9 mouse cellular contexts compared by ENCODE assay signal in the genomic region with DNA sequence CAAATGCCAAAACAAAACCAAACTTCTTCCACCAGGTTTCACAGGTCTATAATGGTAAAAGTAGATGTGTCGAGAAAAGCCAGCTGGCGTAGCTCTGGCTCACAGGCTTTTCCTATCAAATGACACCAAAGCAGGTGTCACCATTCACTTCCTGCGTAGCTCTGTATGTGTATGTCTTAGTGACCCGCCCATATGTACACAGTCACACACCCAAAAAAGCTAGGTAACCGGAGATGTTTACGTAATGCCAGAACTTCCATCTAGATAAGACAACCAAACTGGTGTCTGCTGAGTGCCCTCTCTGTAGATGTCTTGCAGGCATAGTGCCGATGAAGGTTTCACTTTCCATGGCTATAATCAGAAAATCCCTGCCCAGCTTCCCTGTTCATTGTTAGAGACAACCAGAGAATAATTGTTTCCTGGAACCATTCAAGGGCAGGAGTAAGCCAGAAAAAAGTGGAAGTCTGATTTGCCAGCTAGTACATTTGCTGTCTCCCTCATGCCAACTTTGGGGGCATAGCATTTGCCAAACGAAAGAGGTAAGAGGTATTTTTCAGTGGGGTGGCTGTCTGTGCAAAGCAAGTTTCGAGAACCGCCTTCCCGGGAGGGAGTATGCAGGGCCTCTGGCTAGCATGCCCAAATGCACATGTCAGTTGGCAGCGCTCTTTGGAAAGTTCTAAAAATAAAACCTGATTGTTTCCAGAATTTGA.
DNase-seq lines count a peak whose midpoint lies in the region; ATAC-seq and TF ChIP-seq lines count a peak whose summit lies in the region.
"Had no signal": no experiment of that assay in that cellular context is flagged by ENCODE, and none has a peak within 500 bp of the region (broad histone marks: within the 10 kb centered on the region; RNA-seq: fewer than 3 reads in every experiment).

No protein-coding gene starts in this region.

- 56% methylated on average over 12 of the region's 12 CpGs for WGBS in kidney, postnatal 0 days
- 56% methylated on average over 12 of the region's 12 CpGs for WGBS in embryonic facial prominence, embryonic 14.5 days
- WGBS in thymus, adult 2 months: 68% methylated on average over 12 of the region's 12 CpGs

- H3K9ac ChIP-seq in kidney, postnatal 0 days (ENCODE audit: low read depth, low read length): no peak overlapping the region
- H3K9ac ChIP-seq in embryonic facial prominence, embryonic 14.5 days (ENCODE audit: low read depth, low read length): no peak overlapping the region
- H3K9ac ChIP-seq: liver, embryonic 13.5 days had no signal

- no peak for TF ChIP-seq POLR2A in thymus, adult 2 months (IDR thresholded peaks at IDR 0.05; ENCODE audit: control insufficient read depth, extremely low read depth, insufficient read depth, low read length, poor library complexity)

- no peak overlapping the region for H3K27ac ChIP-seq in kidney, postnatal 0 days
- H3K27ac ChIP-seq in embryonic facial prominence, embryonic 14.5 days (replicated peaks; ENCODE audit: low read depth, low read length): peak overlapping the region; percentile 61
- no peak overlapping the region for H3K27ac ChIP-seq in thymus, adult 2 months (ENCODE audit: control insufficient read depth, insufficient read depth, low read length)
- H3K27ac ChIP-seq: liver, embryonic 13.5 days had no signal

- H3K4me1 ChIP-seq in kidney, postnatal 0 days (replicated peaks; ENCODE audit: insufficient read depth, low read length): no peaks in the 10 kb centered on the region
- H3K4me1 ChIP-seq in embryonic facial prominence, embryonic 14.5 days (ENCODE audit: control insufficient read depth, insufficient read depth, low read length): peaks cover 15% of the 10 kb centered on the region; the same call in 1 of the 2 replicates
- H3K4me1 ChIP-seq in thymus, adult 2 months (replicated peaks; ENCODE audit: control insufficient read depth, insufficient read depth, low read length): peaks cover 4% of the 10 kb centered on the region

- H3K36me3 ChIP-seq in kidney, postnatal 0 days (ENCODE audit: insufficient read depth, low read length): no peaks in the 10 kb centered on the region
- H3K36me3 ChIP-seq in embryonic facial prominence, embryonic 14.5 days (ENCODE audit: control insufficient read depth, insufficient read depth, low read length): peaks cover 8% of the 10 kb centered on the region
- H3K36me3 ChIP-seq in thymus, adult 2 months (ENCODE audit: control insufficient read depth, insufficient read depth, low read length): no peaks in the 10 kb centered on the region
- H3K36me3 ChIP-seq: liver, embryonic 13.5 days had no signal

- no peaks in the 10 kb centered on the region for H3K9me3 ChIP-seq in kidney, postnatal 0 days (replicated peaks; ENCODE audit: low read length)
- H3K9me3 ChIP-seq in embryonic facial prominence, embryonic 14.5 days (ENCODE audit: control insufficient read depth, low read length): no peaks in the 10 kb centered on the region
- H3K9me3 ChIP-seq: liver, embryonic 13.5 days had no signal

- H3K27me3 ChIP-seq in kidney, postnatal 0 days (ENCODE audit: insufficient read depth, low read length): no peaks in the 10 kb centered on the region
- H3K27me3 ChIP-seq in embryonic facial prominence, embryonic 14.5 days (replicated peaks; ENCODE audit: control insufficient read depth, insufficient read depth, low read length): no peaks in the 10 kb centered on the region
- H3K27me3 ChIP-seq in thymus, adult 2 months (ENCODE audit: control insufficient read depth, insufficient read depth, low read length): no peaks in the 10 kb centered on the region
- H3K27me3 ChIP-seq: liver, embryonic 13.5 days had no signal

- TF ChIP-seq CTCF in kidney, postnatal 0 days (IDR thresholded peaks at IDR 0.05; ENCODE audit: low read depth): no peak
- TF ChIP-seq CTCF in thymus, adult 2 months (IDR thresholded peaks at IDR 0.05; ENCODE audit: borderline replicate concordance, control insufficient read depth, extremely low read depth, insufficient read depth, low read length, poor library complexity): no peak

- ATAC-seq in kidney, postnatal 0 days (replicated peaks; ENCODE audit: low FRiP score, low read depth): no peak
- ATAC-seq in embryonic facial prominence, embryonic 14.5 days (ENCODE audit: low read depth): peak; percentile 91
- ATAC-seq in megakaryocyte, adult 5-6 weeks (ENCODE audit: poor library complexity, severe bottlenecking): peak; percentile 57

- H3K4me3 ChIP-seq in kidney, postnatal 0 days (replicated peaks; ENCODE audit: low read depth, low read length): no peak overlapping the region
- no peak overlapping the region for H3K4me3 ChIP-seq in embryonic facial prominence, embryonic 14.5 days (ENCODE audit: low read depth, low read length)
- no peak overlapping the region for H3K4me3 ChIP-seq in thymus, adult 2 months (ENCODE audit: control insufficient read depth, insufficient read depth, low read length)
- H3K4me3 ChIP-seq: liver, embryonic 13.5 days had no signal

- H3K4me2 ChIP-seq in kidney, postnatal 0 days (ENCODE audit: low read length): no peak overlapping the region
- H3K4me2 ChIP-seq in embryonic facial prominence, embryonic 14.5 days (ENCODE audit: low read depth, low read length): peak overlapping the region; percentile 23; the same call in 1 of the 2 replicates
- H3K4me2 ChIP-seq: liver, embryonic 13.5 days had no signal

- DNase-seq in kidney, postnatal 0 days (ENCODE audit: low spot score): peak; percentile 17
- no peak for DNase-seq in kidney, adult 11 months
- peak; percentile 79 for DNase-seq in embryonic facial prominence, embryonic 14.5 days (ENCODE audit: low spot score)
- DNase-seq in heart, postnatal 4 days: peak; percentile 62
- no peak for DNase-seq in cerebellum, adult 11-12 months
- no peak for DNase-seq in thymus, adult 2 months
- no peak for DNase-seq in right cerebral cortex, postnatal 14 days
- DNase-seq: liver, embryonic 13.5 days had no signal

Comparison
In these comparisons a context has a peak if more than half of its experiments do, and no peak if none do; other contexts are left out.
1. DNase-seq: peak in kidney, postnatal 0 days (single experiment), embryonic facial prominence, embryonic 14.5 days (single experiment) and heart, postnatal 4 days (single experiment); none in kidney, adult 11 months (single experiment), cerebellum, adult 11-12 months (single experiment), thymus, adult 2 months (single experiment) and right cerebral cortex, postnatal 14 days (single experiment).